Comparison of ENCODE assay signal across 9 mouse cellular contexts in genomic region chr6:115523201-115523600, GRCm38 (mm10). TPM values are rescaled to one million over a fixed set of nuclear protein-coding genes. Genes with fewer than 3 reads are reported as not detected.
DNase-seq lines count a peak whose midpoint lies in the region; ATAC-seq and TF ChIP-seq lines count a peak whose summit lies in the region.
"Had no signal": no experiment of that assay in that cellular context is flagged by ENCODE, and none has a peak within 500 bp of the region (broad histone marks: within the 10 kb centered on the region; RNA-seq: fewer than 3 reads in every experiment).

No protein-coding gene starts in this region.

- no peak overlapping the region for H3K4me2 ChIP-seq in lung, postnatal 0 days (replicated peaks; ENCODE audit: low read depth, low read length)
- no peak overlapping the region for H3K4me2 ChIP-seq in liver, embryonic 12.5 days
- H3K4me2 ChIP-seq: limb, embryonic 13.5 days had no signal

- no peaks in the 10 kb centered on the region for H3K9me3 ChIP-seq in lung, postnatal 0 days (ENCODE audit: low read length)
- no peaks in the 10 kb centered on the region for H3K9me3 ChIP-seq in liver, embryonic 12.5 days (replicated peaks)
- H3K9me3 ChIP-seq: limb, embryonic 13.5 days had no signal

- DNase-seq in kidney, postnatal 10 days = peak; percentile 35
- DNase-seq in kidney, adult 8-10 months = no peak
- peak; percentile 31 for DNase-seq in brain, embryonic 14.5 days (ENCODE audit: low read depth)
- DNase-seq in gastrocnemius, adult 2 months = peak; percentile 63
- DNase-seq in lung, postnatal 0 days (ENCODE audit: low spot score) = peak; percentile 73
- DNase-seq in thymus, postnatal 10 days (ENCODE audit: low spot score in 2 of 2) = no peak
- no peak for DNase-seq in thymus, postnatal 25 days

- H3K4me3 ChIP-seq in gastrocnemius, adult 2 months = peak overlapping the region; percentile 20
- no peak overlapping the region for H3K4me3 ChIP-seq in lung, postnatal 0 days (ENCODE audit: low read depth, low read length)
- no peak overlapping the region for H3K4me3 ChIP-seq in liver, embryonic 12.5 days
- H3K4me3 ChIP-seq: limb, embryonic 13.5 days had no signal

- TF ChIP-seq CTCF in brain, embryonic 14.5 days (IDR thresholded peaks at IDR 0.05; ENCODE audit: borderline replicate concordance, extremely low read depth, insufficient read depth, insufficient read length) = no peak
- TF ChIP-seq CTCF in gastrocnemius, adult 2 months (IDR thresholded peaks at IDR 0.05) = no peak
- TF ChIP-seq CTCF in lung, postnatal 0 days (IDR thresholded peaks at IDR 0.05) = no peak

- no peaks in the 10 kb centered on the region for H3K36me3 ChIP-seq in lung, postnatal 0 days (ENCODE audit: insufficient read depth, low read length)
- H3K36me3 ChIP-seq in liver, embryonic 12.5 days = no peaks in the 10 kb centered on the region
- H3K36me3 ChIP-seq: limb, embryonic 13.5 days had no signal

- no peak for TF ChIP-seq POLR2A in brain, embryonic 14.5 days (IDR thresholded peaks at IDR 0.05; ENCODE audit: borderline replicate concordance, extremely low read depth, insufficient read depth, insufficient read length, poor library complexity, severe bottlenecking)

- peaks cover 19% of the 10 kb centered on the region; the same call in 1 of the 2 replicates for H3K4me1 ChIP-seq in lung, postnatal 0 days (ENCODE audit: insufficient read depth, low read depth, low read length)
- H3K4me1 ChIP-seq in liver, embryonic 12.5 days = peaks cover 48% of the 10 kb centered on the region

- H3K9ac ChIP-seq in lung, postnatal 0 days (replicated peaks; ENCODE audit: low read depth) = no peak overlapping the region
- H3K9ac ChIP-seq in liver, embryonic 12.5 days = no peak overlapping the region
- H3K9ac ChIP-seq: limb, embryonic 13.5 days had no signal

- peak; percentile 25; the same call in 1 of the 2 replicates for ATAC-seq in lung, postnatal 0 days
- no peak for ATAC-seq in liver, embryonic 12.5 days

- peak overlapping the region; percentile 64 for H3K27ac ChIP-seq in gastrocnemius, adult 2 months
- no peak overlapping the region for H3K27ac ChIP-seq in lung, postnatal 0 days (ENCODE audit: low read length)
- no peak overlapping the region for H3K27ac ChIP-seq in liver, embryonic 12.5 days
- H3K27ac ChIP-seq: limb, embryonic 13.5 days had no signal

- WGBS in lung, postnatal 0 days = 32% methylated on average over 9 of the region's 9 CpGs
- 56% methylated on average over 9 of the region's 9 CpGs for WGBS in liver, embryonic 12.5 days (ENCODE audit: insufficient replicate concordance)

- intact Hi-C loops in gastrocnemius, adult 2 months (cut with DNase I) = no loop called here

- H3K27me3 ChIP-seq in lung, postnatal 0 days (replicated peaks; ENCODE audit: insufficient read depth, low read length) = no peaks in the 10 kb centered on the region
- H3K27me3 ChIP-seq in liver, embryonic 12.5 days (replicated peaks) = peaks cover 7% of the 10 kb centered on the region
- H3K27me3 ChIP-seq: limb, embryonic 13.5 days had no signal

- no peak for TF ChIP-seq EP300 in lung, postnatal 0 days (IDR thresholded peaks at IDR 0.05)

RNA-seq across cellular contexts. Expression of gene Tsen2, which starts 21.3 kb away (rescaled TPM):
- polyA plus RNA-seq in brain, embryonic 14.5 days (2012; rRNA removed) = 18.6 and 19.8 TPM in 2 replicates
- total RNA-seq in gastrocnemius, adult 2 months (2021) = 1 to 10 TPM; 5.8 to 8.2 TPM
- polyA plus RNA-seq in lung, postnatal 0 days (2015; fragmentation: Nextera tagmentation; extraction: Ambion mirVana) = 8.7 and 9.6 TPM in 2 replicates
- polyA plus RNA-seq in liver, embryonic 12.5 days (2016; fragmentation: Nextera tagmentation; extraction: Ambion mirVana) = 19.7 and 20.7 TPM in 2 replicates

Comparison
In these comparisons a context has a peak if more than half of its experiments do, and no peak if none do; other contexts are left out.
1. DNase-seq: peak in kidney, postnatal 10 days (single experiment), brain, embryonic 14.5 days (single experiment), gastrocnemius, adult 2 months (single experiment) and lung, postnatal 0 days (single experiment); none in kidney, adult 8-10 months (0 of 2), thymus, postnatal 10 days (0 of 2) and thymus, postnatal 25 days (single experiment).